Mouse (Mus musculus) liver, embryonic 12.5 days (tissue): ENCODE data around the gene Selenow. TPM values are rescaled to one million over a fixed set of nuclear protein-coding genes. Genes with fewer than 3 reads are reported as not detected.
A peak's percentile ranks its signal among the peaks of the same experiment; 100 is the strongest.

Experiments
- ATAC-seq: fragments of 200-750 bp; cut with Nextera tagmentation; 2 replicates; pipeline ENCODE4 v1.8.0; 2017; ENCODE audit warnings: moderate number of reproducible peaks, mild to moderate bottlenecking, moderate library complexity
- H3K27ac ChIP-seq: fragments of 300-500 bp; sonication (generic); 2 replicates; pipeline ENCODE4 v1.5.1; 2016; ENCODE audit warnings: mild to moderate bottlenecking
- H3K27me3 ChIP-seq: fragments of 300-500 bp; sonication (generic); replicated peaks from 2 replicates; pipeline ENCODE4 v1.6.1; 2016; ENCODE audit warnings: mild to moderate bottlenecking, moderate library complexity
- H3K36me3 ChIP-seq: fragments of 300-500 bp; sonication (generic); 2 replicates; pipeline ENCODE4 v1.6.1; 2016; ENCODE audit warnings: mild to moderate bottlenecking, moderate library complexity
- H3K4me1 ChIP-seq: fragments of 300-500 bp; sonication (generic); 2 replicates; pipeline ENCODE4 v1.6.1; 2016
- H3K4me2 ChIP-seq: fragments of 300-500 bp; sonication (generic); 2 replicates; pipeline ENCODE4 v1.6.1; 2016; ENCODE audit warnings: mild to moderate bottlenecking, moderate library complexity
- H3K4me3 ChIP-seq: fragments of 300-500 bp; sonication (generic); 2 replicates; pipeline ENCODE4 v1.5.1; 2016; ENCODE audit warnings: mild to moderate bottlenecking, moderate library complexity
- H3K9ac ChIP-seq: fragments of 300-500 bp; sonication (generic); 2 replicates; pipeline ENCODE4 v1.6.1; 2016; ENCODE audit warnings: mild to moderate bottlenecking, moderate library complexity
- H3K9me3 ChIP-seq: fragments of 300-500 bp; sonication (generic); replicated peaks from 2 replicates; pipeline ENCODE4 v1.6.1; 2016; ENCODE audit warnings: mild to moderate bottlenecking, moderate library complexity
- WGBS: fragments of 180-500 bp; shearing (Covaris S2); methylation state at CpG from one replicate; pipeline ENCODE4 v1.1.7; 2016; ENCODE audit not compliant: insufficient replicate concordance; 5-methylcytosine and 5-hydroxymethylcytosine counted together
- polyA plus RNA-seq: library from polyadenylated mRNA; unstranded; fragments of >200 nt; fragmentation: Nextera tagmentation; extraction: Ambion mirVana; gene quantifications from 2 replicates; pipeline ENCODE4 v1.2.1, GENCODE M21; 2016

Gene Selenow
- 445 and 464 TPM in 2 replicates for polyA plus RNA-seq

DNA sequence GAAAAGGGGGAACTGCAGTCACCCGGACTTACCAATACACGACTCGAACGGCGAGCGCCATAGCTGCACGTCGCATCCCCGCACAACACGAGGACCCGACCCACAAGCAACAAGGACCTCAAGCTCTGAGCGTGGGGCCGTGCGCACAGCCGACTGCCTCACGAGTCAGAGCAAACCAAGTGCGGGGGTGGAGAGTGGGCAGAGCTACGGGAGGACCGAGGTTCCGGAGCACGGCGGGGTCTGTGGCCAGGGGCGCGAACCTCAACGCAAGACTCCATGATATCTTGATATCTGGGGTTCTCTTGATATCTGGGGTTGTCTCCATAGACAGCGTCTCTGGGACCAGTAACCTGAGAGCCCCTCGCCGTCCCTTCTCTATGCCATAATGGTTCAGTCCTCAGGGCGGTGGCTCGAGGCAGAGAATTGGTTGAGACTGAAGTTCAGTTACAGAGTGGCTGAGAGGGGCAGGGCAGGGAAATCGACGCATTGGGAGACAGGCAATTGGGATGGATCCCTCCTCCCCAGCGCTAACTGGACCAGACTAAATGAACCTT, at the start of gene Selenow:
Gene Selenow, minus strand, starts transcription at position 183 of the 554 bp plus-strand sequence.
- Histone ChIP-seq H3K9ac (peak within 1 kb of the TSS; percentile 82), H3K27ac (peak within 1 kb of the TSS; percentile 75), H3K4me3 (peak within 1 kb of the TSS; percentile 77), H3K9me3 (no peaks in the 10 kb centered on the region), H3K4me2 (peak within 1 kb of the TSS; percentile 79), H3K36me3 (peaks cover 32% of the 10 kb centered on the region), H3K4me1 (peaks cover 45% of the 10 kb centered on the region), H3K27me3 (peaks cover 22% of the 10 kb centered on the region; the same call in 1 of the 2 replicates)
- WGBS: under 1% methylated on average over 33 of the region's 33 CpGs
- peak; percentile 95 for ATAC-seq

DNA sequence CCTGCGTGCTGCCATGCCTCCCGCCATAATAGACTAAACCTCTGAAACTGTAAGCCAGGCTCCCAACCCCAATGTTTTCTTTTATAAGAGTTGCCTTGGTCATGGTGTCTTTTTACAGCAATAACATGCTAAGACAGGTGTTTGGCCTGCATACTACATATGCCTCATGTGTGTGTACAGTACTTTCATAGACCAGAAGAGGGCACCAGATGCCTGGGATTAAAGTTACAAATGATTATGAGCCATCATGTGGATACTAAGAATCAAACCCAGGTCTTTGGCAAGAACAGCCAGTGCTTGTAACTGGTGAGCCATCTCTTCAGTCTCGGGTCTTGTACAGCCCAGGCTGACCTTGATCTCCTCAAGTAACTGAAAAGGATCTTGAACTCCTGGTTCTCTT, 47.5 kb upstream of the Selenow start:
- WGBS: 58% methylated on average over 3 of the region's 3 CpGs
- Histone ChIP-seq H3K27me3 (peaks cover 8% of the 10 kb centered on the region), H3K9me3 (no peaks in the 10 kb centered on the region; the same call in 1 of the 2 replicates), H3K4me2 (no peak overlapping the region), H3K27ac (no peak overlapping the region), H3K36me3 (peaks cover 36% of the 10 kb centered on the region), H3K4me3 (no peak overlapping the region), H3K4me1 (peaks cover 22% of the 10 kb centered on the region), H3K9ac (no peak overlapping the region)
- ATAC-seq: no peak

DNA sequence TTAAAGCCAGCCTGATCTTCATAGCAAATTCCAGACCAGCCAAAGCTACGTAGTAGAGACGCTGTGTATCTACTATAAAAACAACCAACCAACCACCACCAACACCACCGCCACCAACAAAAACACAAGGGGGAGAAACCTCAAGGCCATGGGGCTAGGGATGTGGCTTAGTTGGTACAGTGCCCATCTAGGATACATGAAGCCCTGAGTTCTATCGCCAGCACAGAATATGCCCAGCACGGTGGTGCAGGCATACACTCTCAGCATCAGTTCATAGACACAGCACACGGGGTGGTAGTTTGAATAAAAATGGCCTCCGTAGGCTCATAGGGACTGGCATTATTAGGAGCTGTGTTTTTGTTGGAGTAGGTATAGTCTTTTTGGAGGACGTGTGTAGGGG, 46.1 kb upstream of the Selenow start:
- H3K27me3 ChIP-seq: peaks cover 15% of the 10 kb centered on the region
- H3K4me1 ChIP-seq: peaks cover 34% of the 10 kb centered on the region
- H3K9ac ChIP-seq: no peak overlapping the region
- H3K36me3 ChIP-seq: peaks cover 25% of the 10 kb centered on the region
- H3K27ac ChIP-seq: no peak overlapping the region
- ATAC-seq: no peak
- no peaks in the 10 kb centered on the region; the same call in 1 of the 2 replicates for H3K9me3 ChIP-seq
- H3K4me3 ChIP-seq: no peak overlapping the region
- WGBS: 79% methylated on average over 8 of the region's 8 CpGs
- H3K4me2 ChIP-seq: no peak overlapping the region

DNA sequence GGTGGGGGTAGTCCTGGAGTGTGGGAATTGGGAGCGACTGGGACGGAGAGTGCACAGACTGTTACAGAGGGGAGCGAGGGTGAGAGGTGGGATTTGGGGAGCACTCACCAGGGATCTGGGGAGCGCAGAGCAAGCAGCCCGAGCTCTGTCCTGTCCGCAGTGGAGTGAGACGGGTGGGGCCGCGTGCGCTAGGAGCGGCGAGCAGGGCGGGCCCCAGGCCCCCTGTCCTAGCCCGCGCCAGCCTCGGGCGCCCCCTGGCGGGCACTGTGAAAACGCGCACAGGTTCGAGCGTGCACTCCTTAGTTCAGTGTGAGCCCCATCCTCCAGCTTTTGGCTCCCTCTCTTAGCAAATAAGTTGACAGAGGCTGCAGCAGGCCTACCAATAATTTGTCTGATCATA, 45.1 kb upstream of the Selenow start, which contains the start of gene Ehd2:
Gene Ehd2, minus strand, starts transcription at position 256 of the 400 bp plus-strand sequence.
- peak within 1 kb of the TSS; percentile 64 for H3K4me2 ChIP-seq
- peak within 1 kb of the TSS; percentile 47 for H3K9ac ChIP-seq
- peaks cover 42% of the 10 kb centered on the region for H3K4me1 ChIP-seq
- peak; percentile 85 for ATAC-seq
- peak within 1 kb of the TSS; percentile 36 for H3K4me3 ChIP-seq
- 2% methylated on average over 22 of the region's 22 CpGs for WGBS
- H3K36me3 ChIP-seq: peaks cover 14% of the 10 kb centered on the region
- H3K27me3 ChIP-seq: peaks cover 18% of the 10 kb centered on the region
- no peak within 1 kb of the TSS for H3K27ac ChIP-seq
- no peaks in the 10 kb centered on the region; the same call in 1 of the 2 replicates for H3K9me3 ChIP-seq

DNA sequence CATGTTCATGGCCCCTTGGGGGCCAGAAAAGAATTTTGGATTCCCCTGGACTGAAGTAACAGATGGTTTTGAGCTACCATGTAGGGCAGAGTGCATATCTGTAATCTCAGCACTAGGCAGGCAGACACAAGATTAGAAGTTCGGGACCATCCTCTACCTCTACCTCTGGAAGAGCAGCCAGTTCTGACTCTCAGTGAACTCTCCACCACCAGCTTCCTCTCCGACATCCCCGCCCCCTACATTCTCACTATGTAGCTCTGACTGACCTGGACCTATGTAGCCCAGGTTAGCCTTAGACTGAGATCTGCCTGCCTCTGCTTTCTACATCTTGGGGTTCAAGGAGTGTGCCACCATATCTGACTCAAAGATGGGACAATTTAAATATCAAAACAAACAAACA, 44.3 kb upstream of the Selenow start:
- H3K4me2 ChIP-seq: peak overlapping the region; percentile 64; the same call in 1 of the 2 replicates
- WGBS: 29% methylated on average over 3 of the region's 3 CpGs

DNA sequence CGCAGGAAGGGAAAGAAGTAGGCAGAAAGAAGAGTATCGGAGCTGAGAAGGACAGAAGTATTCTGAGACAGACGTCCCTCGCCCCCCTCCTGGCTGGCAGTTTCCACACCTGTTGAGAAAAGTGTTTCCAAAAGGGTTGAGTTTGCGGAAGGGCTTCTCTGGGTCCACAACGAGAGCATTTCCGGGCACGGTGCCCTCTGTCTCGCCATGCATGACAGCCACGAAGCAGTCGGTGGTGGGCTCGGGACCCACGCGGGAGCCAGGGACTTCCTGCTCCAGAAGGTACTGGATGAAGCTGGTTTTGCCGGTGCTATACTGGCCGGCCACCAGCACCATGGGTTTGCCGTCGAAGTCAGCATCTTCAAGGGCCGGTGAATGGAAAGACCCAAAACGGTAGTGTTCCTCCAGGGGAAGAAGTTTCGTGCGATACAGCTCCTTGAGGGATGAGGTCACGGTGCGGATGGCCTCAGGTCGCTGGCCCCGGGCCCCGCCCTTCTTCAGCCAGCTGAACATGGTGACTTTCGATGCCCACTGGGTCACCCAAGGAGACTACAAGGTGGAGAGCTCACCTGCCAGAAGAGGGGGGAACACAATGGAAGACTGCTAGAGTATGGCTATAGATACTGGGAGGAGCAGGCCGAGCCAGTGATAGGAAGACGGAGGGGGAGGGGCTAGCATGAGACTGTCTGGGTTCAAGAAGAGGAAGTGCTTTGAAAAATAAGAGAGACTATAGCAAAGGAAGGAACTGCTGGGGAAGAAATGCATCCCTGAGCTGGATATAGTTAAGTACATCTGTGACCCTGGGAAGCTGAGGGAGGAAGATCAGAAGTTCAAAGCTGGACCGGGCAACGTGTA, 41.8 kb upstream of the Selenow start:
- Histone ChIP-seq H3K36me3 (no peaks in the 10 kb centered on the region), H3K9me3 (no peaks in the 10 kb centered on the region), H3K4me1 (peaks cover 50% of the 10 kb centered on the region), H3K4me2 (no peak overlapping the region), H3K4me3 (no peak overlapping the region), H3K9ac (no peak overlapping the region), H3K27ac (no peak overlapping the region), H3K27me3 (peaks cover 22% of the 10 kb centered on the region)
- no peak for ATAC-seq
- 56% methylated on average over 32 of the region's 32 CpGs for WGBS

More for the DNA sequence above, 44.3 kb upstream of the Selenow start:
- ATAC-seq: no peak
- Histone ChIP-seq H3K27ac (no peak overlapping the region), H3K9ac (no peak overlapping the region), H3K9me3 (no peaks in the 10 kb centered on the region; the same call in 1 of the 2 replicates), H3K4me1 (peaks cover 45% of the 10 kb centered on the region), H3K27me3 (peaks cover 18% of the 10 kb centered on the region), H3K36me3 (peaks cover 6% of the 10 kb centered on the region), H3K4me3 (no peak overlapping the region)

DNA sequence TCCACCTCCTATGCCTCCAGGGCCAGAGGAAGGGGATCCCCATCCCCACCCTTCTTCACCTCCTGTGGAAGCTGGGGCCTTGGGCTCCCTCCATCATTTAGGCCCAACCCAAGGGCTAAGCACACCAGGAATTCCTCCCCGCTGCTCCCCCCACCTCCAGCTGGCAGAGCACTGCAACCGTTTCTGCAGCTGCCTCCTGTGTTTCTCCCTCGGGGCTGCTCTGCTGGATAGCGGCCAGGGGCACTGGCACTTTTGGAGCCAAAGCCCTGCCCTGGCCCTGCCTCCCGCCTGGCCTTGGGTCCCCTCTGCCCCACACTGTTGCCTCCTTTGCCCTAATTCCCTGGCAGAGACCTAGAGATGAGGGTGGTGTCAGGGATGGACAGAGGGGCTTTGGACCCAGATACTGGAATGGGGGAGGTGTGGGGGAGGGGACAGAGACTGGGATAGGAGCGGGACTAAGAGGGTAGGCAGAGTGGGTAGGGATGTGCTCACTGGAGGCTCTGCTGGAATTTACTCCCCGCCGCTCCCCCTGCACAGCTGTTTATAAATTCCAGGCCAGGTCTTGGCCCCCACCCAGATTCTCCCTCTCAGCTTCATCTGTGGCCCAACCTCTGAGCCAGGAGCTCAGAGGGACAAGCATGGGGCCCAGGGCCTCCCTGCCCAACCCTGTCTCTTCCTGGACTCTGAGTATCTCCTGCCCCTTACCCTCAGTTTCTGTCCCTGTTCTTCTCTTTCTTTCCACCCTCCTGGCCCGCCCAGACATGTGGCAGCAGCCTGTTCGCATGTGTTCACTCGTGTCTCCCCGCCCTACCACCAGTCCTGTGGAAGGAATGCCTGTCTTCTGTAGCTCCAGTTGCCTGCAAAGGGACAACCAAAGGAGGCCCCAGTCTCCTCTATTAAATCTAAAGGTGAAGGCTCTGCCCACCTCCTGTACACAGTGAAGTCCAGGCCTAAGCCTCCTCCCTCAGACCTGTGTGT, 40.4 kb upstream of the Selenow start:
- Histone ChIP-seq H3K4me3 (no peak overlapping the region), H3K27ac (peak overlapping the region; percentile 52; the same call in 1 of the 2 replicates), H3K4me2 (no peak overlapping the region), H3K36me3 (no peaks in the 10 kb centered on the region), H3K9ac (no peak overlapping the region), H3K27me3 (peaks cover 23% of the 10 kb centered on the region), H3K4me1 (peaks cover 48% of the 10 kb centered on the region), H3K9me3 (no peaks in the 10 kb centered on the region)
- no peak for ATAC-seq
- WGBS: 54% methylated on average over 12 of the region's 12 CpGs

DNA sequence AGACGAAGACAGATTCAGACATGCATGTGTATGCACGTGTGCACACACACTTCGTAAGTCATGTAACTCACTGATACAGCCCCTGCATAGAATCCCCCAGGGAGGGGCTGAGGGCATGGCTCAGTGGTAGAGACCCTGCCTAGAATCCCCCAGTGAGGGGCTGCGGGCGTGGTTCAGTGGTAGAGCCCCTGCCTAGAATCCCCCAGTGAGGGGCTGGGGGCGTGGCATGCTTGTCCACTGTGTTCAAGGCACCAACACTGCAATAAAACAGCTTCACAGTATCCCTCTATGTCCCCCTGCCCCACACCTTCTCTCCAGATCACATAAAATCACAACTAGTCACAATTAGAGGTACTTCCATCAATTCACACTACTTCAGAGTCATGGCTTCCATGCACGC, 39.6 kb upstream of the Selenow start:
- no peak for ATAC-seq
- Histone ChIP-seq H3K9me3 (no peaks in the 10 kb centered on the region), H3K9ac (no peak overlapping the region), H3K4me3 (no peak overlapping the region), H3K27ac (no peak overlapping the region), H3K4me2 (no peak overlapping the region), H3K27me3 (peaks cover 30% of the 10 kb centered on the region), H3K36me3 (0 out of 2 replicates have a peak, but pooled peaks cover 4% of the 10 kb centered on the region), H3K4me1 (peaks cover 40% of the 10 kb centered on the region)
- WGBS: 73% methylated on average over 7 of the region's 7 CpGs

DNA sequence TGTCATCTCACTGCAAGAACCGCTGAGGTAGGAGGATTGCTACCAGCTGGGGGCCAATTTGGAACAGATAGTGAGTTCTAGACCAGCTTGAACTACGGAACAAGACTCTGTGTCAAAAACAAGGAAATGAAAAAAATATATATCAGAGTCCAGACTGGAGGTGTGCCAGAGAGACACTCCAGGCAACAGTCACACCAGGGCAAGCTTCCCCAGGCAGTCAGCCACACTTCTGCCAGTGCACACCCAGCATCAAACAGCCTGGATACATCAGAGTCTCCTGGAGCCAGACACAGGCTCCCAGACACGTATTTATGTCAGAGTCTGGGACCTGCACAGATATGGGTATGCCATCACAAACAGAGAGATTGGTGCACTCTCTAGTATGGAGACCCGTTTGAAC, 39.0 kb upstream of the Selenow start:
- no peak for ATAC-seq
- WGBS: 49% methylated on average over 4 of the region's 4 CpGs

DNA sequence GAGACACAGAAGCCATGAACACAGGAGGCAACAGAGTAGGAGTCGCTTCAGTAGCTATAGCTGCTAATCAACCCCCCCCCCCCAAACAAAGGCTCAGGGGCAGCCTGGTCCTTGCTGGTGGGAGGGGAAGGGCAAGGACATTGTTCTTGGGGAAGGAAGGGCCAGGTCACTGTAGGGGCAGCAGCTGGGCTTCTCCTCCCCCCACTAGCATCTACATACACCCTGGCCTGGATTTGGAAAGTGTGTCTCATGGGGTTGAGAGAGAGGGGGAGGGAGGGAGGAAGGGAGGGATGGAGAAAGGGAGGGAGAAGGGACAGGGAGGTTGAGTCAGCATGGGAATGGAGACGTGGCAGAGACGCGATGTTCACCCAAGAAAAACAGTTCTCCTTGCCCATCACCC, 38.5 kb upstream of the Selenow start:
- H3K4me3 ChIP-seq: no peak overlapping the region
- 54% methylated on average over 4 of the region's 4 CpGs for WGBS
- peaks cover 40% of the 10 kb centered on the region for H3K4me1 ChIP-seq
- no peak overlapping the region for H3K9ac ChIP-seq
- no peaks in the 10 kb centered on the region for H3K9me3 ChIP-seq
- H3K4me2 ChIP-seq: no peak overlapping the region
- peaks cover 36% of the 10 kb centered on the region for H3K27me3 ChIP-seq
- ATAC-seq: no peak
- H3K27ac ChIP-seq: no peak overlapping the region
- 0 out of 2 replicates have a peak, but pooled peaks cover 4% of the 10 kb centered on the region for H3K36me3 ChIP-seq

More for the DNA sequence above, 39.0 kb upstream of the Selenow start:
- Histone ChIP-seq H3K4me1 (peaks cover 36% of the 10 kb centered on the region), H3K36me3 (0 out of 2 replicates have a peak, but pooled peaks cover 4% of the 10 kb centered on the region), H3K9ac (no peak overlapping the region), H3K9me3 (no peaks in the 10 kb centered on the region), H3K4me2 (no peak overlapping the region), H3K27ac (no peak overlapping the region), H3K4me3 (no peak overlapping the region), H3K27me3 (peaks cover 36% of the 10 kb centered on the region)

DNA sequence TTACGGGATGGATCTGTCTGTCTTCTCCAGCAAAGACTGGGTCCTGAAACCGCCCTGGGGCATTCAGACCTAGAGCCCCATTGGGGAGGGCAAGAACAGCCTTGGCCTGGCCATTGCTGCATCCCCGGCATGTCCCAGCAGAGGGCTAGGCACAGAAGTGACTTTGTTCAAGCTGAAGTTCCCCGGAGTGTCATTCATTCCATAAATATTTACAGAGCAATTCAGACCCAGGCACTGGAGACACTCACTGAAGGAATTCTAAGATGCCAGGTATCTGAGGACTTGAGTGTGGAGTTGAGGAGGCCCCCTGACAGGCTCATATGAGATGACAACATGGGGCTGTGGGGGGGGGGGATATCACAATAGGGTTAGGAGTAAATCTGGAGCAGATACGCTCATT, 33.9 kb upstream of the Selenow start:
- no peak for ATAC-seq
- Histone ChIP-seq H3K9me3 (0 out of 2 replicates have a peak, but pooled peaks cover 4% of the 10 kb centered on the region), H3K27ac (no peak overlapping the region), H3K4me1 (peaks cover 54% of the 10 kb centered on the region), H3K27me3 (peaks cover 29% of the 10 kb centered on the region), H3K4me2 (no peak overlapping the region), H3K36me3 (0 out of 2 replicates have a peak, but pooled peaks cover 4% of the 10 kb centered on the region), H3K9ac (no peak overlapping the region), H3K4me3 (no peak overlapping the region)
- WGBS: 66% methylated on average over 5 of the region's 5 CpGs
